Mouse (Mus musculus): ENCODE data around the gene Mlh1.

DNA sequence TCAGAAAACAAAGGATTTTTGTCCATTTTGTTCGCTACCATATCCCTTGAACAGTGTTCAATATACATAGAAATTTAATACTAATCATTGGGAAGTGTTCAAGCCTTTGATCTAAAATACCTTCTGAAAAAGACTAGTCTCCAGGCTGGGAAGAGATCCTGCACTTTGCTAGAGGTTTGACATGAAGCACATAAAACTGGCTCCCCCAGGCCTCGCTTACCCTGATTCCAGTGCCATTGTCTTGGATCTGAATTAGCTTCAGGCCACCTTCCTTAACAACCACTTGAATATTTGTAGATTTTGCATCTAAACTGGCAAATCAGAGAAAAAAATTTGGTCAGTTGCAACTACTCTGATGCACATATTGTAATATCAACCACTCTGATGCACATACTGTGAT lies 3.6 kb downstream of the Mlh1 start:
- TF ChIP-seq CTCF (IDR thresholded peaks at IDR 0.05) (no peak), EP300 (IDR thresholded peaks at IDR 0.05) (no peak)
